Mouse (Mus musculus) liver, embryonic 11.5 days (tissue): ENCODE measurements around the gene Slc4a1. TPM values are rescaled to one million over a fixed set of nuclear protein-coding genes. Genes with fewer than 3 reads are reported as not detected.
"Not testable (repeated sequence)": the region's sequence is repeated elsewhere in the genome, so short reads cannot be mapped to it uniquely, and the experiment has no call there.

Source experiments
- ATAC-seq: fragments of 200-750 bp; cut with Nextera tagmentation; replicated peaks from 2 replicates; pipeline ENCODE4 v1.8.0; 2017; ENCODE audit warnings: moderate number of reproducible peaks, mild to moderate bottlenecking, moderate TSS enrichment, moderate library complexity; ENCODE audit not compliant: low FRiP score
- DNase-seq: peaks from one replicate; pipeline ENCODE4 v3.0.0-alpha.2; 2017; ENCODE audit warnings: low spot score
- H3K27ac ChIP-seq: fragments of 300-500 bp; sonication (generic); 2 replicates; pipeline ENCODE4 v1.5.1; 2014; ENCODE audit warnings: mild to moderate bottlenecking, low read depth, low read length, control low read depth
- H3K27me3 ChIP-seq: fragments of 300-500 bp; sonication (generic); replicated peaks from 2 replicates; pipeline ENCODE4 v1.6.1; 2014; ENCODE audit warnings: low read length, mixed read lengths; ENCODE audit not compliant: control insufficient read depth, insufficient read depth
- H3K36me3 ChIP-seq: fragments of 300-500 bp; sonication (generic); 2 replicates; pipeline ENCODE4 v1.6.1; 2014; ENCODE audit warnings: mild to moderate bottlenecking, low read length, moderate library complexity, mixed read lengths; ENCODE audit not compliant: control insufficient read depth, insufficient read depth
- H3K4me1 ChIP-seq: fragments of 300-500 bp; sonication (generic); replicated peaks from 2 replicates; pipeline ENCODE4 v1.6.1; 2014; ENCODE audit warnings: low read length, mixed read lengths; ENCODE audit not compliant: control insufficient read depth, insufficient read depth
- H3K4me2 ChIP-seq: fragments of 300-500 bp; sonication (generic); 2 replicates; pipeline ENCODE4 v1.6.1; 2014; ENCODE audit warnings: mild to moderate bottlenecking, control low read depth, moderate library complexity
- H3K4me3 ChIP-seq: fragments of 300-500 bp; sonication (generic); 2 replicates; pipeline ENCODE4 v1.5.1; 2014; ENCODE audit warnings: low read depth, low read length, control low read depth
- H3K9ac ChIP-seq: fragments of 300-500 bp; sonication (generic); 2 replicates; pipeline ENCODE4 v1.6.1; 2014; ENCODE audit warnings: low read depth, low read length, control low read depth
- H3K9me3 ChIP-seq: fragments of 300-500 bp; sonication (generic); 2 replicates; pipeline ENCODE4 v1.6.1; 2016; ENCODE audit warnings: low read length, inconsistent platforms, mixed read lengths; ENCODE audit not compliant: control insufficient read depth
- WGBS: fragments of 180-500 bp; shearing (Covaris S2); extraction: QIAGEN DNeasy Blood & Tissue Kit; methylation state at CpG from one replicate; pipeline ENCODE4 v1.1.7; 2014; 5-methylcytosine and 5-hydroxymethylcytosine counted together
- polyA plus RNA-seq: library from polyadenylated mRNA; unstranded; fragments of >200 nt; fragmentation: Nextera tagmentation; extraction: Ambion mirVana; gene quantifications from 2 replicates; pipeline ENCODE4 v1.2.1, GENCODE M21; 2014

Gene Slc4a1
- polyA plus RNA-seq, 1 experiment from 2014 or later = 191 TPM

DNA sequence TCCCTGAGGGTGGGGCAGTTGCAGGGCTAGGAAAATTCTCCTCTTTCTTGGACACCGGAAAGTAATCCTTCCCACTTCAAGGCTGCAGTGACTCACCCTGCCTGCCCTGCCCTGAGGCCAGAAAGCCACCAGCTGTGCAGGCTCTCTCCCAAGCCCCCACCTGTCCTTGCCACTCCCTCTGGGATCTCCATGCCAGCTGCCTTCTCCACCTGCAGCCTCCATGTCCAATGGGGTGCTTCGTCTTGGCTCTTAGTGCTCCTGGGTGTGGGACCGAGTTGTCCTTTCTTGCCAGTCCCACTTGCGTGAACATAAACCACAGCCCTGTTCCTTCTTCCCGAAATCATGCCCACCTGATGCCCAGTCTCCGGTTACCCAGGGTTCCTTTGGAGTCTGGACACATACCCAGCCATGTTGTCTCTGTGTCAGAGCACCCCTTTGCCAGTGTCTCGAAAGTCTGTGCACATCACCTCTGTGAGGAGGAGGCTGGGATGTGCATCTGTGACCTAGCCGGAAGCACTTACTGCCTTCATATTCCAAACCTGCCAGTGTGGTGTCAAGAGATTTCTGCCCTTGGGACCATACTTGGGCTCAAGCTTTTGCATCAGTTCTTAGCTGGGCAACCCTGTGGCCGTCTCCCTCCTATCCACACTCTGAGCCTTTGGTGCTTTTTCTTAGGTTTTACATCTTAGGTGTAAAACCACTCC is 28.6 kb upstream of the Slc4a1 start:
- WGBS = 77% methylated on average over 9 of the region's 9 CpGs
- H3K9me3 ChIP-seq = no peaks in the 10 kb centered on the region
- H3K4me2 ChIP-seq = no peak overlapping the region
- DNase-seq (no peak), ATAC-seq (no peak)
- H3K27me3 ChIP-seq = peaks cover 62% of the 10 kb centered on the region
- no peaks in the 10 kb centered on the region for H3K36me3 ChIP-seq
- no peak overlapping the region for H3K27ac ChIP-seq
- H3K4me3 ChIP-seq = no peak overlapping the region
- H3K9ac ChIP-seq = no peak overlapping the region
- H3K4me1 ChIP-seq = no peaks in the 10 kb centered on the region; the same call in 1 of the 2 replicates

DNA sequence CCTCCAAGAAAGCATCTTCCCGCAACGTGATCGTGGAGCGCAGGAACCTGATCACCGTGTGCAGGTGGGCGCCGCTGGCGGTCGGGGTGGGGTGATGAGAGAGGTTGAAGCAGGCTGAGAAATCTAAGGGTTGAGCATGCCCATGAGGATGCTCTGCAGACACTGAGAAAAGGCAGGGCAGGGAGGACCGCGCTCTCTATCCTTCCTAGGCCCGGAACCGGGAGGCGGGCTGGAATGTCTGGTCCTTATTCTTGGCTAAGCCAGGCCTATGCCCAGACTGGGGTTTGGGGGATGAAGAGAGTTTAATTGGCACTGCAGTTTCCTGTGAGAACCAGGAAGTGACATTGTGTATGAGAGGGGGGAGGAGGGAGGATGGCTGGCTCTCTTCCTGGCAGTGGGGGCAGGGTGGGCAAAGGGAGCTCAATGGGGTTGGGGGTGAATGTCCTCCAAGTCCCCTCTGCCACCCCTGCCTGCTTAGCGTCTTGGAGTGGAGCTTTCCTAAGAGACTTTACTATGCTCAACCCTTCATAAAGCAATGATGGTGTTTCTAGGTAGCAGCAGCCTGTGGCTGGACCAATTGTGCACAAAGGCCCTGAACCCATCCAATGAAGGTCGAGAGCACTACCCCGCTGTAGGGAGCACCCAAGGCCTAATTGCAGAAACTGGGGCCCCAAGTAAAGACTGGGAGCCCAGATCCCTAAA is 27.9 kb upstream of the Slc4a1 start:
- peak overlapping the region; percentile 64 for H3K4me2 ChIP-seq
- no peaks in the 10 kb centered on the region for H3K9me3 ChIP-seq
- no peak for ATAC-seq
- peak overlapping the region; percentile 27 for H3K4me3 ChIP-seq
- H3K36me3 ChIP-seq = no peaks in the 10 kb centered on the region
- DNase-seq = peak; percentile 38
- H3K9ac ChIP-seq = no peak overlapping the region
- peaks cover 55% of the 10 kb centered on the region for H3K27me3 ChIP-seq
- 14% methylated on average over 17 of the region's 17 CpGs for WGBS
- H3K27ac ChIP-seq = no peak overlapping the region
- H3K4me1 ChIP-seq = no peaks in the 10 kb centered on the region; the same call in 1 of the 2 replicates

DNA sequence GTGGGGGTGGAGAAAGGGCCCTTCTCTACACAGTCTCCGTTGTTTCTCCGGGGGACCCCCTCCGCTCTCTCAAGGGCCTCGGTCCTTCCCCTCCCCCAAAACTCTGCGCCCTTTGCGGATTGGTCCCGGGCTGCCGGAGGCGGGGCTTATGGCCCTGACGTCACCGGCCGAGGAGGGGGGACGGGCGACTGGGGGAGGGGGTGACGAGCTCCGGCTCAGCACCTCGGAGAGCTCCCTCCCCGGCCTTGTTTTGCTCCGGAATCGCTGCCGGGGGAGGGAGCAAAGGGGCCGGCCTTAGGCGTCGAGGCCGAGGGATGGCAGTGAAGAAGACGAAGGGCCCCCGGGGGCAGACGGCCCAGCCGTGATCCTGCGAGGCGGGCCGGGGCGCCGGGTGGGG is 27.2 kb upstream of the Slc4a1 start, which contains the start of gene Rundc3a:
Gene Rundc3a (plus strand): TSS at position 166 of the 397 bp plus-strand sequence.
- Histone ChIP-seq H3K27me3 (peaks cover 48% of the 10 kb centered on the region), H3K9me3 (no peaks in the 10 kb centered on the region), H3K9ac (no peak within 1 kb of the TSS), H3K4me1 (no peaks in the 10 kb centered on the region; the same call in 1 of the 2 replicates), H3K4me2 (peak within 1 kb of the TSS; percentile 64), H3K4me3 (peak within 1 kb of the TSS; percentile 27), H3K36me3 (no peaks in the 10 kb centered on the region), H3K27ac (no peak within 1 kb of the TSS)
- peak; percentile 80 for ATAC-seq
- peak; percentile 89 for DNase-seq
- WGBS = under 1% methylated on average over 33 of the region's 34 CpGs

DNA sequence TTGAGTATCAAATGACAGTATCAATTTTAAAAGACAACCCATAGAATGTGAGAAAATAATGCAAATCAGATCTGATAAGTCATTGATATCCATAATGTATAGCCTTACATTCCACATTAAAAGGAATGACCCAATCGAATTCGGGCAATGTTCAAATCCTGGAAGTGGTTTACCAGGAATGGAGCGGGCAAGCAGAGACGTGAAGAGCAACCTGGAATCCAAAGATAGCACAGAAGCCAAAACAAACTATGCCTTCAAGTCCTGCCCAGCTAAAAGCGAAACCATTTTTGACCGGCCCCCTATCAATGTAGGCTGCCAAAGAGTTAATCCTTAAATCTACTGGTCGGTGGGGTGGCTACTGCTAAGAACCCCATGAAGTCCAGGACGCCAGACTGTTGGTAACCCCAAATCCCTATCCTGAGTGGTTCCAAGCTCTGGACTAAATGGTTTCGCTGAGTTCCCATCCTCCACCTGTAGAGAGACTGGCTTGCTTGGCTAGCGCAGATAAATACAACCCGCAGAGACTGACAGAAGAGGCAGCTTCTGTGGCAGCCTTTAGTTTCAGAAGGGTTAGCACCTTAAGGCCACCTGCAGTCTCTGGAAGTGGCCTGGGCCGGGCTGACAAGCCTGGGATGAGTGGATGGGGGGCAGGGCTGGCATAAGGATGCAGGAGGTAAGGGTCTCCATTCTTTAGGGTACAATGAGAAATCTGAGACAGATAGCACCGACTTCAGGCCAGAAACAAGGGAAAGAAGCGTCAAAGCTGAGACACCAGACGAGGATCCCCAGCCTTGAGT is 26.6 kb upstream of the Slc4a1 start:
- no peaks in the 10 kb centered on the region for H3K36me3 ChIP-seq
- no peaks in the 10 kb centered on the region for H3K9me3 ChIP-seq
- H3K9ac ChIP-seq = no peak overlapping the region
- H3K4me1 ChIP-seq = no peaks in the 10 kb centered on the region; the same call in 1 of the 2 replicates
- WGBS = 18% methylated on average over 15 of the region's 15 CpGs
- peak overlapping the region; percentile 64 for H3K4me2 ChIP-seq
- no peak overlapping the region for H3K27ac ChIP-seq
- H3K27me3 ChIP-seq = peaks cover 43% of the 10 kb centered on the region
- DNase-seq (no peak), ATAC-seq (no peak; the same call in 1 of the 2 replicates)
- peak overlapping the region; percentile 27 for H3K4me3 ChIP-seq

DNA sequence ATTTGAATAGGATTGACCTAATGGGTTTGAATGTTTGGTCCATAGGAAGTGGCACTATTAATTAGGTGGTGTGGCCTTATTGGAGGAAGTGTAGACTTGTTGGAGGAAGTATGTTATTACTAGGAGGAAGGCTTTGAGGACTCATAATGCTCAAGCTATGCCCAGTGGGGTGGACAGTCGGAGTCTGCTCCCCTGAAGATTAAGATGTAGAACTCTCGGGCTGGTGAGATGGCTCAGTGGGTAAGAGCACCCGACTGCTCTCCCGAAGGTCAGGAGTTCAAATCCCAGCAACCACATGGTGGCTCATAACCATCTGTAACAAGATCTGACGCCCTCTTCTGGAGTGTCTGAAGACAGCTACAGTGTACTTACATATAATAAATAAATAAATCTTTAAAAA is 23.4 kb upstream of the Slc4a1 start:
- not testable (repeated sequence) for DNase-seq, H3K4me1 ChIP-seq, H3K4me2 ChIP-seq, H3K4me3 ChIP-seq, H3K9ac ChIP-seq, H3K27ac ChIP-seq, H3K9me3 ChIP-seq, ATAC-seq, H3K36me3 ChIP-seq
- 84% methylated on average over 4 of the region's 5 CpGs for WGBS
- peaks cover 19% of the 10 kb centered on the region for H3K27me3 ChIP-seq

DNA sequence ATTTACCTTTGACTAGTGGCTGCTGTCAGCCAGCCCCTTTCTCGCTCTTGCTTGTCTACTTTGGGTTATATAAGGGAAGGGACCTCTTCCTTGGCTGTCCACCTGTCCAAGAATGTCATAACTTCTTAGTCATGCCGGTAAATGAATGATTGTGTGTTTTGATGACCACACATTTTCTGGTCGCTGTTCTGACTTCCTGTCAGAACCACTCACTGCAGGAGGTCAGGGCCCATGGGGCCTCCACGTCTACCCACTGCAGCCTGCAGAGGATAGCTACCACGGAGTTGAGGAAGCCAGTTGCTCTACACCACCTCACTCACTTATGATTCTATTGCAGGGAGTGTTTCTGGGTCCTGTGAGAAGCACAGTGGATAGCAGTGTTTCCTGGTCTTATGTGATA is 20.1 kb upstream of the Slc4a1 start:
- WGBS = 52% methylated on average over 5 of the region's 5 CpGs
- no peak for DNase-seq

DNA sequence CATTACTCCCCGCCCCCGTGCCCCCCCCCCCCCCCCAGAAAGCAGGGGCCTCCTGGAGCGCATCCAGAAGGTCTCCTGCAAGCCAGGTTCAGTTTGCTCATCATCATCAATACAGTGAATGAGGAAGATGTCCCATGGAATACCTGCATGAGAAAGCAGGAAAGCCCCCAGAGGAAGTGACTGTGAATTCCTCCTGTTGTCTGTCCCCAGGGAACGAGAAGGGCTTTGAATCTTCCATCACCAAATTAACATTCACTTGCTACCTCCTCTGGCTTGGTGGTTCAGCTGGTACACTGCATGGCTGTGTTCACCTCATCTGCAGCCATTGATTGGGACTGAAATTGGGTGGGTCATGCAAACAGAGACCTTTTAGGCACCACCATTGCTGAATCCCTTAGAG is 19.1 kb upstream of the Slc4a1 start:
- DNase-seq (no peak), ATAC-seq (no peak)
- Histone ChIP-seq H3K4me3 (no peak overlapping the region), H3K9me3 (no peaks in the 10 kb centered on the region), H3K4me1 (0 out of 2 replicates have a peak, but pooled peaks cover 3% of the 10 kb centered on the region), H3K4me2 (no peak overlapping the region), H3K9ac (no peak overlapping the region), H3K27me3 (no peaks in the 10 kb centered on the region; the same call in 1 of the 2 replicates), H3K27ac (no peak overlapping the region), H3K36me3 (no peaks in the 10 kb centered on the region)
- WGBS = 41% methylated on average over 4 of the region's 4 CpGs

More for the DNA sequence above, 20.1 kb upstream of the Slc4a1 start:
- Histone ChIP-seq H3K27me3 (peaks cover 4% of the 10 kb centered on the region; the same call in 1 of the 2 replicates), H3K36me3 (no peaks in the 10 kb centered on the region), H3K27ac (no peak overlapping the region), H3K4me3 (no peak overlapping the region), H3K9me3 (no peaks in the 10 kb centered on the region), H3K4me2 (no peak overlapping the region), H3K4me1 (no peaks in the 10 kb centered on the region), H3K9ac (no peak overlapping the region)
- no peak for ATAC-seq

DNA sequence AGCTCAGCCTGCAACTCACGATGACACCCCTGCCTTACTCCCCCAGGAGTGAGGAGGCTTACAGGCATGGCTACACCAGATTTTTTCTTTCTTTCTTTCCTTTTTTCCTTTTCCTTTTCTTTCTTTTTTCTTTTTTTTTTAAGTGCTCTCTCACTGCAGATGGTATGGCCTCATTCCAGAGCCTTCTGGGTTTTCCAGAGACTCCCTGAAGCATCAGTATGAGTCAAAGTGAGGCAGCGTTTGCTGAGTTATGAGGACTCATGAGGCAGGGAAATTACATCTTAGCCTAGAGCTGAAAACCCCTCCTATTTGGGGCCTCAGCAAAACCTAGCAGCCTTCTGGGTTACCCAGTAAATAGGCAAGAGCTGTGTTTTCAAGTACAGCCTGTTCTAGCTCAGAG is 18.4 kb upstream of the Slc4a1 start:
- Histone ChIP-seq H3K36me3 (no peaks in the 10 kb centered on the region), H3K4me2 (no peak overlapping the region), H3K27me3 (no peaks in the 10 kb centered on the region; the same call in 1 of the 2 replicates), H3K9ac (no peak overlapping the region), H3K9me3 (no peaks in the 10 kb centered on the region), H3K4me1 (0 out of 2 replicates have a peak, but pooled peaks cover 3% of the 10 kb centered on the region), H3K4me3 (no peak overlapping the region), H3K27ac (no peak overlapping the region)
- WGBS = 78% methylated on average over 2 of the region's 2 CpGs
- ATAC-seq (no peak), DNase-seq (no peak)
